Mouse (Mus musculus) heart, embryonic 12.5 days (tissue): Measurements from ENCODE around the gene Shd. TPM values are rescaled to one million over a fixed set of nuclear protein-coding genes. Genes with fewer than 3 reads are reported as not detected.
A peak's percentile ranks its signal among the peaks of the same experiment; 100 is the strongest.

Experiments used
- ATAC-seq: fragments of 200-750 bp; cut with Nextera tagmentation; 2 replicates; pipeline ENCODE4 v1.8.0; 2017; ENCODE audit warnings: moderate TSS enrichment, moderate library complexity; ENCODE audit not compliant: insufficient number of reproducible peaks, low FRiP score
- H3K27ac ChIP-seq: fragments of 300-500 bp; sonication (generic); 2 replicates; pipeline ENCODE4 v1.5.1; 2016; ENCODE audit warnings: mild to moderate bottlenecking, moderate library complexity; ENCODE audit not compliant: poor library complexity, severe bottlenecking
- H3K27me3 ChIP-seq: fragments of 300-500 bp; sonication (generic); replicated peaks from 2 replicates; pipeline ENCODE4 v1.6.1; 2016; ENCODE audit warnings: mild to moderate bottlenecking, moderate library complexity
- H3K36me3 ChIP-seq: fragments of 300-500 bp; sonication (generic); 2 replicates; pipeline ENCODE4 v1.6.1; 2016; ENCODE audit warnings: mild to moderate bottlenecking, moderate library complexity
- H3K4me1 ChIP-seq: fragments of 300-500 bp; sonication (generic); replicated peaks from 2 replicates; pipeline ENCODE4 v1.6.1; 2016; ENCODE audit warnings: mild to moderate bottlenecking
- H3K4me2 ChIP-seq: fragments of 300-500 bp; sonication (generic); 2 replicates; pipeline ENCODE4 v1.6.1; 2016; ENCODE audit warnings: mild to moderate bottlenecking, moderate library complexity
- H3K4me3 ChIP-seq: fragments of 300-500 bp; sonication (generic); 2 replicates; pipeline ENCODE4 v1.5.1; 2016; ENCODE audit warnings: mild to moderate bottlenecking
- H3K9ac ChIP-seq: fragments of 300-500 bp; sonication (generic); 2 replicates; pipeline ENCODE4 v1.6.1; 2016; ENCODE audit warnings: mild to moderate bottlenecking, moderate library complexity
- H3K9me3 ChIP-seq: fragments of 300-500 bp; sonication (generic); replicated peaks from 2 replicates; pipeline ENCODE4 v1.6.1; 2016; ENCODE audit warnings: mild to moderate bottlenecking, moderate library complexity
- WGBS: fragments of 180-500 bp; shearing (Covaris S2); methylation state at CpG from one replicate; pipeline ENCODE4 v1.1.7; 2016; 5-methylcytosine and 5-hydroxymethylcytosine counted together
- polyA plus RNA-seq: library from polyadenylated mRNA; unstranded; fragments of >200 nt; fragmentation: Nextera tagmentation; extraction: Ambion mirVana; gene quantifications from 2 replicates; pipeline ENCODE4 v1.2.1, GENCODE M21; 2016

The Shd gene
- polyA plus RNA-seq, 1 experiment from 2014 or later, result 9.2 TPM

- Histone ChIP-seq H3K27me3 (peaks cover 16% of the 10 kb centered on the region), H3K4me3 (no peak overlapping the region), H3K4me2 (no peak overlapping the region), H3K9ac (no peak overlapping the region), H3K4me1 (peaks cover 6% of the 10 kb centered on the region; the same call in 1 of the 2 replicates), H3K27ac (no peak overlapping the region), H3K36me3 (no peaks in the 10 kb centered on the region), H3K9me3 (no peaks in the 10 kb centered on the region)
- ATAC-seq, result no peak
- 52% methylated on average over 3 of the region's 3 CpGs for WGBS
Measured at GRCm38 (mm10) chr17:55977301-55977700, 7.0 kb downstream of the Shd start.

GRCm38 (mm10) chr17:55986030-55986961, 16.0 kb downstream of the Shd start, which contains the start of gene Fsd1:
Gene Fsd1, plus strand, starts transcription at chr17:55986509.
- no peak; the same call in 1 of the 2 replicates for ATAC-seq
- 8% methylated on average over 35 of the region's 35 CpGs for WGBS

GRCm38 (mm10) chr17:55990278-55990898, 20.1 kb downstream of the Shd start:
- Histone ChIP-seq H3K27me3 (peaks cover 33% of the 10 kb centered on the region), H3K36me3 (no peaks in the 10 kb centered on the region), H3K9ac (no peak overlapping the region), H3K9me3 (no peaks in the 10 kb centered on the region), H3K4me1 (no peaks in the 10 kb centered on the region), H3K4me3 (no peak overlapping the region), H3K4me2 (no peak overlapping the region), H3K27ac (no peak overlapping the region)
- 73% methylated on average over 8 of the region's 8 CpGs for WGBS
- ATAC-seq, result peak; percentile 19; the same call in 1 of the 2 replicates

More at GRCm38 (mm10) chr17:55986030-55986961, 16.0 kb downstream of the Shd start, which contains the start of gene Fsd1:
- no peaks in the 10 kb centered on the region for H3K36me3 ChIP-seq
- H3K9ac ChIP-seq, result 0 out of 2 replicates have a peak within 1 kb of the TSS, but pooled peaks have one; percentile 41
- peaks cover 33% of the 10 kb centered on the region for H3K27me3 ChIP-seq
- H3K9me3 ChIP-seq, result 0 out of 2 replicates have a peak, but pooled peaks cover 4% of the 10 kb centered on the region
- peak within 1 kb of the TSS; percentile 71 for H3K4me2 ChIP-seq
- H3K27ac ChIP-seq, result no peak within 1 kb of the TSS
- peak within 1 kb of the TSS; percentile 47 for H3K4me3 ChIP-seq
- no peaks in the 10 kb centered on the region for H3K4me1 ChIP-seq

- Histone ChIP-seq H3K36me3 (0 out of 2 replicates have a peak, but pooled peaks cover 3% of the 10 kb centered on the region), H3K4me1 (no peaks in the 10 kb centered on the region), H3K4me3 (no peak overlapping the region), H3K9me3 (no peaks in the 10 kb centered on the region), H3K27ac (no peak overlapping the region), H3K9ac (no peak overlapping the region), H3K4me2 (no peak overlapping the region), H3K27me3 (peaks cover 11% of the 10 kb centered on the region)
- 81% methylated on average over 15 of the region's 15 CpGs for WGBS
- no peak for ATAC-seq
Measured at GRCm38 (mm10) chr17:55996007-55996406, 25.7 kb downstream of the Shd start.

- Histone ChIP-seq H3K27me3 (peaks cover 20% of the 10 kb centered on the region), H3K4me1 (0 out of 2 replicates have a peak, but pooled peaks cover under 1% of the 10 kb centered on the region), H3K9me3 (no peaks in the 10 kb centered on the region), H3K36me3 (0 out of 2 replicates have a peak, but pooled peaks cover 6% of the 10 kb centered on the region), H3K27ac (no peak overlapping the region), H3K4me2 (peak overlapping the region; percentile 20), H3K9ac (no peak overlapping the region), H3K4me3 (0 out of 2 replicates have a peak overlapping the region, but pooled peaks have one; percentile 3)
- ATAC-seq, result no peak
- WGBS, result 7% methylated on average over 30 of the region's 30 CpGs
Measured at GRCm38 (mm10) chr17:55999794-56000499, 29.7 kb downstream of the Shd start.

GRCm38 (mm10) chr17:56003000-56003399, 32.7 kb downstream of the Shd start:
- Histone ChIP-seq H3K4me2 (no peak overlapping the region), H3K9me3 (no peaks in the 10 kb centered on the region), H3K4me3 (no peak overlapping the region), H3K36me3 (0 out of 2 replicates have a peak, but pooled peaks cover 2% of the 10 kb centered on the region), H3K27me3 (peaks cover 20% of the 10 kb centered on the region), H3K27ac (no peak overlapping the region), H3K9ac (no peak overlapping the region), H3K4me1 (peaks cover 19% of the 10 kb centered on the region)
- 72% methylated on average over 3 of the region's 3 CpGs for WGBS
- ATAC-seq, result no peak

- Histone ChIP-seq H3K9me3 (no peaks in the 10 kb centered on the region), H3K4me1 (peaks cover 29% of the 10 kb centered on the region), H3K27ac (no peak within 1 kb of the TSS), H3K9ac (peak within 1 kb of the TSS; percentile 8; the same call in 1 of the 2 replicates), H3K4me3 (peak within 1 kb of the TSS; percentile 32), H3K4me2 (peak within 1 kb of the TSS; percentile 52), H3K36me3 (0 out of 2 replicates have a peak, but pooled peaks cover 2% of the 10 kb centered on the region), H3K27me3 (peaks cover 14% of the 10 kb centered on the region)
- ATAC-seq, result no peak
- WGBS, result 24% methylated on average over 13 of the region's 13 CpGs
Measured at GRCm38 (mm10) chr17:56005415-56006061, 35.3 kb downstream of the Shd start, which contains the start of the genes Stap2 and Mpnd. Gene Stap2, minus strand, starts transcription at chr17:56005584. Gene Mpnd, plus strand, starts transcription at chr17:56005711.

- H3K4me2 ChIP-seq, result peak overlapping the region; percentile 95; the same call in 1 of the 2 replicates
- no peak overlapping the region for H3K4me3 ChIP-seq
- ATAC-seq, result no peak
Measured at GRCm38 (mm10) chr17:56006956-56007355, 36.7 kb downstream of the Shd start.

GRCm38 (mm10) chr17:56007444-56008355, 37.4 kb downstream of the Shd start:
- 0 out of 2 replicates have a peak overlapping the region, but pooled peaks have one; percentile 8 for H3K9ac ChIP-seq
- peak overlapping the region; percentile 67 for H3K27ac ChIP-seq
- H3K27me3 ChIP-seq, result peaks cover 5% of the 10 kb centered on the region; the same call in 1 of the 2 replicates
- peak overlapping the region; percentile 95 for H3K4me2 ChIP-seq
- peaks cover 33% of the 10 kb centered on the region for H3K4me1 ChIP-seq
- H3K9me3 ChIP-seq, result no peaks in the 10 kb centered on the region
- no peak; the same call in 1 of the 2 replicates for ATAC-seq
- WGBS, result 21% methylated on average over 14 of the region's 14 CpGs
- peak overlapping the region; percentile 81 for H3K4me3 ChIP-seq
- peaks cover 15% of the 10 kb centered on the region for H3K36me3 ChIP-seq

More at GRCm38 (mm10) chr17:56006956-56007355, 36.7 kb downstream of the Shd start:
- Histone ChIP-seq H3K9me3 (no peaks in the 10 kb centered on the region), H3K9ac (no peak overlapping the region), H3K4me1 (peaks cover 33% of the 10 kb centered on the region), H3K27me3 (peaks cover 5% of the 10 kb centered on the region; the same call in 1 of the 2 replicates), H3K27ac (no peak overlapping the region), H3K36me3 (peaks cover 9% of the 10 kb centered on the region)
- WGBS, result 46% methylated on average over 10 of the region's 10 CpGs
